Mouse (Mus musculus): ENCODE results near the gene Atxn1. TPM values are rescaled to one million over a fixed set of nuclear protein-coding genes. Genes with fewer than 3 reads are reported as not detected.
A peak's percentile ranks its signal among the peaks of the same experiment; 100 is the strongest.

The Atxn1 gene
- total and polyA plus RNA-seq, 3 experiments = 8.0 to 13.1 (median 9.7) TPM

DNA sequence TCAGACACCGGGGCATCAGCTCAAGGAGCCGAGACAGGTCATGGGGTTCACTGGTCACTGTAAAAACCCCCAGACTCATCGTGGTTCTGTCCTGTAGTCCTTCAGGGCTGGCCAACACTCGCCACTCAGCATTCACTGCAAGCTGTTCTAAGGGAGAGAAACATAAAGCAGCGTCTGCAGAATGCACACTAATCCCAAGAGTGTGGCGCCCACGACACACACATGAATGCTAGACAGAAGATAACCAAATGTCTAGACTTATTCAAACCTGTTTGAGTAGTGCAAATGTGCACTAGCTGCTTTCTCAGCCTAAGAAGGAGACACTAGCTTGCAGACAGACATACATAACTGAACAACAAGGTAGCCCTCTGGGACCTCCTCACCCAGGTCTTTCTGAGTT is 321.9 kb downstream of the Atxn1 start:
- H3K4me2 ChIP-seq (ENCODE audit: insufficient read depth, low read depth, poor library complexity, severe bottlenecking) = no peak overlapping the region
- peaks cover 7 to 46% of the 10 kb centered on the region in 2 experiments for H3K36me3 ChIP-seq (replicated peaks in 1 of 2; ENCODE audit: control insufficient read depth in 1 of 2, insufficient read depth in 1 of 2, low read length in 1 of 2)
- no peak overlapping the region for H3K4me3 ChIP-seq (replicated peaks in 1 of 3; ENCODE audit: low read depth in 2 of 3, low read length in 2 of 3, poor library complexity in 1 of 3)
- TF ChIP-seq E2F4 (IDR thresholded peaks at IDR 0.05; ENCODE audit: insufficient replicate concordance, low read depth, low read length) (no peak), KAT2A (IDR thresholded peaks at IDR 0.05; ENCODE audit: insufficient replicate concordance, low read length) (no peak), ZNF384 (IDR thresholded peaks at IDR 0.05; ENCODE audit: low read depth, low read length) (no peak), GABPA (IDR thresholded peaks at IDR 0.05; ENCODE audit: insufficient replicate concordance, low read depth, low read length) (no peak), USF1 (IDR thresholded peaks at IDR 0.05; ENCODE audit: low read depth, low read length) (no peak), MAFK (IDR thresholded peaks at IDR 0.05; ENCODE audit: insufficient replicate concordance, low read length) (no peak), TBP (conservative IDR thresholded peaks at IDR 0.05; ENCODE audit: low read depth, low read length) (no peak), CHD1 (IDR thresholded peaks at IDR 0.05; ENCODE audit: low read depth, low read length) (no peak), CTCF (conservative IDR thresholded peaks at IDR 0.05 in 1 of 2, IDR thresholded peaks at IDR 0.05 in 1 of 2; ENCODE audit: low read depth in 2 of 2, low read length in 2 of 2) (no peak)
- no peak overlapping the region for H3K9ac ChIP-seq (ENCODE audit: insufficient read depth, low read depth)
- in situ Hi-C loops (cut with MboI; ENCODE audit: low pct_ligation_motif_present, low pct_unique_long_range_greater_than_20kb, low sequenced_read_pairs) = no loop called here
- peaks cover 14 to 78% of the 10 kb centered on the region in 2 experiments for H3K4me1 ChIP-seq (ENCODE audit: control insufficient read depth in 1 of 2, insufficient read depth in 2 of 2)
- no peak for DNase-seq (ENCODE audit: extremely low read depth)
- H3K9me3 ChIP-seq (replicated peaks; ENCODE audit: low read length) = peaks cover 4% of the 10 kb centered on the region
- dilution Hi-C loops (cut with MboI; ENCODE audit: extremely low pct_ligation_motif_present, extremely low pct_unique_long_range_greater_than_20kb, low sequenced_read_pairs) = no loop called here
- H3K27me3 ChIP-seq (replicated peaks) = no peaks in the 10 kb centered on the region
- H3K79me2 ChIP-seq (replicated peaks; ENCODE audit: control insufficient read depth, extremely low read depth, insufficient read depth, poor library complexity, severe bottlenecking) = peaks cover 2% of the 10 kb centered on the region; the same call in 1 of the 2 replicates
- H3K27ac ChIP-seq (ENCODE audit: insufficient read depth, low read depth) = no peak overlapping the region

DNA sequence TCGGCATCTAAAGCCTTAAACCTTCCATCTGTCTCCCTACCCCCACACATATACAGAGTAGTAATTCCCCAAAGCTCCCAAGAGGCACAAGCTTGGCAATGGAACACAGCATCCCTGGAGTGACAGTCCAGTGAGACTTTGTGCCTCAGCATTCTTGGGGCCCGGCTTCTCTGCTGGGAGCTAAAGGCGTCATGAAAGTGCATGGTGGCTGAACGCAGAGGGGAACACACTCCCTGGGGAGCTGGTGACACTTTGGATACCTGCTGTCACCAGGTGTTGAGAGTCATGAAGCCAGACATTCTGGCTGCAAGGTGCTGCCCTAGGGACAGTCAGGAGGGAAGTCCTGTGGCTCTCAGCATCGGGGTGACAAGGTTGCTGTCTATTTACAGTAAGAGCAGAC is 324.4 kb downstream of the Atxn1 start:
- dilution Hi-C loops (cut with MboI; ENCODE audit: extremely low pct_ligation_motif_present, extremely low pct_unique_long_range_greater_than_20kb, low sequenced_read_pairs) = no loop called here
- H3K9ac ChIP-seq (ENCODE audit: insufficient read depth, low read depth) = no peak overlapping the region
- no peaks in the 10 kb centered on the region for H3K9me3 ChIP-seq (replicated peaks; ENCODE audit: low read length)
- H3K4me2 ChIP-seq (ENCODE audit: insufficient read depth, low read depth, poor library complexity, severe bottlenecking) = no peak overlapping the region
- H3K4me1 ChIP-seq (ENCODE audit: control insufficient read depth in 1 of 2, insufficient read depth in 2 of 2) = peaks cover 14 to 79% of the 10 kb centered on the region in 2 experiments
- in situ Hi-C loops (cut with MboI; ENCODE audit: low pct_ligation_motif_present, low pct_unique_long_range_greater_than_20kb, low sequenced_read_pairs) = no loop called here
- peaks cover 2 to 50% of the 10 kb centered on the region in 2 experiments for H3K36me3 ChIP-seq (replicated peaks in 1 of 2; ENCODE audit: control insufficient read depth in 1 of 2, insufficient read depth in 1 of 2, low read length in 1 of 2)
- no peak overlapping the region for H3K27ac ChIP-seq (ENCODE audit: insufficient read depth, low read depth)
- peaks cover 2% of the 10 kb centered on the region; the same call in 1 of the 2 replicates for H3K79me2 ChIP-seq (replicated peaks; ENCODE audit: control insufficient read depth, extremely low read depth, insufficient read depth, poor library complexity, severe bottlenecking)
- TF ChIP-seq SIN3A (IDR thresholded peaks at IDR 0.05; ENCODE audit: low read length) (no peak), USF2 (conservative IDR thresholded peaks at IDR 0.05; ENCODE audit: low read depth, low read length) (no peak), BHLHE40 (IDR thresholded peaks at IDR 0.05; ENCODE audit: low read depth, low read length) (peak; percentile 42; the same call in 1 of the 2 replicates), ETS1 (conservative IDR thresholded peaks at IDR 0.05; ENCODE audit: low read depth, low read length) (peak; percentile 61), KAT2A (IDR thresholded peaks at IDR 0.05; ENCODE audit: insufficient replicate concordance, low read length) (no peak), ZNF384 (IDR thresholded peaks at IDR 0.05; ENCODE audit: low read depth, low read length) (no peak), SMC3 (IDR thresholded peaks at IDR 0.05; ENCODE audit: low read depth, low read length) (no peak), MAZ (IDR thresholded peaks at IDR 0.05; ENCODE audit: low read depth, low read length) (no peak), TCF12 (IDR thresholded peaks at IDR 0.05; ENCODE audit: low read depth, low read length) (0 out of 2 replicates have a peak, but pooled peaks have one; percentile 28), JUN (IDR thresholded peaks at IDR 0.05; ENCODE audit: insufficient read depth, low read depth, low read length) (no peak), UBTF (IDR thresholded peaks at IDR 0.05; ENCODE audit: low read depth, low read length) (no peak), POLR2A (IDR thresholded peaks at IDR 0.05; ENCODE audit: low read depth, low read length) (no peak), MAFK (IDR thresholded peaks at IDR 0.05; ENCODE audit: insufficient replicate concordance, low read length) (no peak), MEF2A (IDR thresholded peaks at IDR 0.05; ENCODE audit: borderline replicate concordance, low read depth, low read length) (0 out of 2 replicates have a peak, but pooled peaks have one; percentile 9), MYC (IDR thresholded peaks at IDR 0.05; ENCODE audit: low read depth, low read length) (no peak), CHD2 (IDR thresholded peaks at IDR 0.05; ENCODE audit: low read length) (no peak), NRF1 (IDR thresholded peaks at IDR 0.05; ENCODE audit: low read depth, low read length) (no peak), POLR2AphosphoS2 (IDR thresholded peaks at IDR 0.05; ENCODE audit: low read depth, low read length) (no peak), ELF1 (IDR thresholded peaks at IDR 0.05; ENCODE audit: low read depth, low read length) (no peak)
- no peak overlapping the region for H3K4me3 ChIP-seq (replicated peaks in 1 of 3; ENCODE audit: low read depth in 2 of 3, low read length in 2 of 3, poor library complexity in 1 of 3)
- peak; percentile 68 for DNase-seq (ENCODE audit: extremely low read depth)
- no peaks in the 10 kb centered on the region for H3K27me3 ChIP-seq (replicated peaks)
